Mouse (Mus musculus) neural tube, embryonic 10.5 days (tissue): Measurements from ENCODE around the gene Zfp329.
"Not testable (repeated sequence)": the region's sequence is repeated elsewhere in the genome, so short reads cannot be mapped to it uniquely, and the experiment has no call there.

Experiments
- DNase-seq: peaks from one replicate; pipeline ENCODE4 v3.0.0-alpha.2; 2017; ENCODE audit warnings: low spot score; ENCODE audit errors: extremely low spot score

Zfp329 gene

DNA sequence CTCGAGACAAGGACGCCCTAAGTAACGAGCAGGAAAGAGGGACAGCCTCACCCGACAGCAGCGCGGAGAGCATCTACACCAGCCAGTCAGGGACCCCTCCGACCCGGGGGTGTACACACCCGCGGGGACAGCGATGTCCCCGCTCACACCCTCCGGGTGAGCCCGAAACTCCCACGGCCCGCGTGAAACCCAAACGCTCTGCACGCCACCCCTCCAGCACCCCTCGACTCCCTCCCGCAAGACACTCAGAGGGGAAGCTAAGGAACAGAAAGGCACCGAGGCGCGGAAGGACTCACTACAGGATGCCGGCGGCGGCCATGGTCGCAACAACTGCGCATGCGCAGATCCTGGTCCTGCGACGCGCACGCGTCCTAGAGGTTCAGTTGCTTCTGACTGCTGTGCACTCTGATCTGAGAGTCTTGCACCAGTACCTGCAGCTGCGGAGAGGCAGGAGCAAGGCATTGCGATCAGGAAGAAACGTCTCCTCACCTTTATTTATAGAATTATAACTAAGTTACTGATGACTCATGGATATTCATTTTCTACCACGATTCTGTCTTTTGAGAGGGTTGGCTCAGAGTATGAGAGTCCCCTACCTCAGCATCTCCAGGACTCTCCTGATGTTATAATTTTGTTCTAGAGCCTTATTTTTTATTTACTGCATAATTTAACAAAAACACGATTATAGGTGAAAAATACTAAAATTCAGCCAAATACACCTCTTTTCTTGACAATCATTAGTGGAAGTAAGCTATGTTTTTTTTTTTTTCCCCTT is at the start of gene Zfp329:
Zfp329 (minus strand) TSS at position 338 of the 775 bp plus-strand sequence.
- DNase-seq = peak; percentile 92

DNA sequence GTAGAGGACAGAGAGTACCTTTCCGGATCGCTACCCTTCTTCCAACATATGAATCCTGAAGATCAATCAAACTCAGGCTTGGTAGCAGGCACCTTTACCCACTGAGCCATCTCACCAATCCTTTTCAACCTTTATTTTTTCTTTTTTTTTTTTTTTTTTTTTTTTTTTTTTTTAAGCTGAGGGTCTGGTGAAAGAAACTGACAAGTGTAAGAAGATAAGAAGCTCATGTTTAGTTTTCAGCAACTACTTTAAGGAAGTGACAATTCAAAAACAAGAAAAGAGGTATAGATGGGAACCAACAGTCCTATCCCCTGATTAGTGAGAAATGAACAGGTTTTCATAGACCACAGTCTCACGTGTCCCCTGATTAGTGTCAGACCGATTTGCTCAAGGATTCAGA is 17.1 kb upstream of the Zfp329 start:
- no peak for DNase-seq

DNA sequence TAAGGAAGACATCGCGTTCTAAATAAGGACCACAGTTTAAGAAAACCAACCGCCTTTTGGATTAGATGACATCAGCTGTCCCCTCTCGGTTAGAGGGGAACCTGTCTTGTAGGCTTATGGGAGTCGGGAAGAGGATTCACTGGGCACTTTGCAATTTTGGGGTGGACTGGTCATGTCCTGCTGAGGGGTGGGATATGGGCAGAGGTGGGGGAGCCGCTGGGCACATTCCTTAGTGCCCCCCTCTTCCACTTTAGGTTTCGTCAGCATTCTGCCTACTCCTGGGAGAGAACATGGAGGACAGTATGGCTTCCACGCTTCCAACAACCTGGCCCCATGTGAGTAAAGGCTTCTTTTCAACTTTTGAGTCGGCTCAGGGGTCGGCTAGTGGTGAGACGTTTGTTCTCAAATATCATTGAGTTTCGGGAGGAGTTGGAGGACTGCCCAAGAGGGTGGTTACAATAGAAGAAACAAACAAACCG is 16.6 kb upstream of the Zfp329 start:
- no peak for DNase-seq

DNA sequence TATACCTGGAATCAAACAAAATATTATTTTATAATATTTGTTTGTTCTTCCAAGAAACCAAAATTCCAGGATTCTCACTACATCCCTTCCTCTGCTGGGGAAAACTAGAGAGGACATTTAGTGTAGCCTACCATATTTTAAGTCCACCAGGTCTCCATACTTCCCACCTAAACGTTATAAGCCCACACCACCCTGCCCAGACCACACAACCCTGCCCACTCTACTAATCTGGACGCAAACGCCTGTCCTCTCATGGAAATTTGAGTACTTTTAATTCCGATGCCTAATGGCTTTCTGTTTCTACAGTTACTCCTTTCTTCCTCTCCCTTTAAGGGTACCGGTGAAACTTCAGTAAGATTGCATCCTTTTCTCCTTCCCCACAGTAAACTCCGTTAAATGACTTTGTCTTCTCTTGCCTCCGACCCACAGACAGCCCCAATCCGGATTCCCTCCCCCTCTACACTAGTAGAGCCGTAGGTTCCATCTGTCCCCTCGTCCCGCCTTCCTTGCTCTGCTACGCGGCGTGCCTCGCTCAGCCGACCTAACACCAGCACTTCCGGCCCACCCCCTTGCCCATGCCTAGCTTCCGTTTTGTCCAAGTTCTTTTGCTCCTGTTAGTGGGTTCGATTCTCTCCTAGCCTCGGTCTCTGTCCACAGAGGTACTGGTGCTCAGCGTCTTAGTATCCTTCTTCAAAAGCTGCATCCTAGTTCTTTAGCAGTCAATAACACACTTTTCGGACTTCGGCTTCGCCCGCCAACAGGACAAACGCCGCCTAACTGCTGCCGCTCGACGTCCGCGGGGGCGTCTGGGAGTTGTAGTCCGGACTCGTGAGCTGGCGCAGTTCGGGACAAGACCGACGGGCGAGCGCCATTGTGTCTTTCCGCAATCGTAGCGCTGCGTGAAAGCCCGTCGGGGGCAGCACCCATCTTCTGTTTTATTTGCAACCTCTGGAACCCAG is 15.8 kb upstream of the Zfp329 start, which contains the start of gene Zfp110:
Zfp110 (plus strand) TSS at position 600 of the 959 bp plus-strand sequence.
- peak; percentile 89 for DNase-seq

DNA sequence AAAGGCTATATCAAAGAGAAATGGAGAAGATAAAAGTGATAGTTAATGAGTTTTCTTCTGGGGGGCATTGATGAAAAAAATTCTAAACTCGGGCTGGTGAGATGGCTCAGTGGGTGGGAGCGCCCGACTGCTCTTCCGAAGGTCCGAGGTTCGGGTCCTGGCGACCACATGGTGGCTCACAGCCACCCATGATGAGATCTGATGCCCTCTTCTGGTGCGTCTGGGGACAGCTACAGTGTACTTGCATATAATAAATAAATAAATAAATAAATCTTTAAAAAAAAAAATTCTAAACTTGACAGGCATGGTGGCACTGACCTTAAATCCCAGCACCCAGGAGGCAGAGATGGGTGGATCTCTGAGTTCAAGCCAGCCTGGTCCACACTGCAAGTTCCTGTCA is 3.1 kb downstream of the Zfp329 start:
- DNase-seq = no peak

DNA sequence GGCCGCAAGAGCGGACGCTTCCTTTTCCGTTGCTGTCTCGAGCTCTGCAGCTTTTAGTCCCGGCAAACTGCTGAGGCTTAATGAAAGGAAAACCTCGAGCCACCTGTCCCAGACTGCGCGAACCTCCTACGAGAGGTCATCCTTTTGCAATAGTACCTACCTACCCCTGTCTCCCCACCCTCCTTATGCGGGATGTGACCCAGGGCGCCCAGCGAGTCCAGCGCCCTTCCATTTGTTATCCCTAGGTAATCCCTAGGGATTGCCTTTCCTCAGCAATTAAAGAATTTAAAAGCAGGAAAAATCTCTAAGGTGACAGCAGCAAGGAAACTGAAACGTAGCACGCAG is 15.0 kb downstream of the Zfp329 start:
- no peak for DNase-seq

DNA sequence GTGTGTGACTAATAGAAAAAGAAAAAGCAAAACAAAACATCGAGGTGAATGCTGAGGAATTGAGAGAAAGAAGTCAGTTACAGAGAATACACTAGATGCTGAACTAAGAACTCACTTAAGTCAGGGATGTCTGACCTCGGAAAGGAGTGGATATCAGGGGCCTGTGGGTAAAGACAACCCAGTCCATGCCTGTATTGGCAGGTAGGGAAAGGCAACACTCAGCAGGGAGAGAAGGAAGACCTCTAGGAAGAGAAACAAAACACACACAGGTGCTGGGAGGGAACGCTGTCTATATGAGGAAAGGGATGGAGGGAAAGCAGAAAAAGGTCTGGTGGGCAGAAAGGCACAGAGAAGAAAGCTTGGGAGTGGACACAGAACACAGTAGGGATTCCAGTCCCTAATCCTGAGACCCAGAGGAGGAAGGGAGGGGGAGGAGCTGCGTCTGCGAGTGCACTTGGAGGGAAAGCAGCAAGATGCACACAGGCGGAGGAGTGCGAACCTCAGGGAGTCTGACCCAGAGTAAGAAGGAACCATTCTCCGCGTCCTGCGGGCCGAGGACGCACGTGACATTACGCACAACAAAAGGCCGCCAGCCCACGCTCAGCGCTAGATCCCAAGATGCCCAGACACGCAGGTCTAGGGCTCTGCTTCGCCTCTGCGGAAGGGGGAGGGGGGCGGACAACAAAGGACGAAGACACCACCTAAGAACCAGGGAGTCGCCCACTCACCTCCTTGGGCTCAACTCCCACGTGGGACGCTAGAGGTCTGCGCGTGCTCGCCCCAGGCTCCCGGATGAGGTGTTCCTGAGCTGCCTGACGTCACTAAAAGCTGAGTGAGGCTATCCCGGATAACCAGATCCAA is 15.6 kb downstream of the Zfp329 start, which contains the start of gene Zscan18:
Zscan18 (minus strand) TSS at position 770 of the 861 bp plus-strand sequence.
- DNase-seq = peak; percentile 82

DNA sequence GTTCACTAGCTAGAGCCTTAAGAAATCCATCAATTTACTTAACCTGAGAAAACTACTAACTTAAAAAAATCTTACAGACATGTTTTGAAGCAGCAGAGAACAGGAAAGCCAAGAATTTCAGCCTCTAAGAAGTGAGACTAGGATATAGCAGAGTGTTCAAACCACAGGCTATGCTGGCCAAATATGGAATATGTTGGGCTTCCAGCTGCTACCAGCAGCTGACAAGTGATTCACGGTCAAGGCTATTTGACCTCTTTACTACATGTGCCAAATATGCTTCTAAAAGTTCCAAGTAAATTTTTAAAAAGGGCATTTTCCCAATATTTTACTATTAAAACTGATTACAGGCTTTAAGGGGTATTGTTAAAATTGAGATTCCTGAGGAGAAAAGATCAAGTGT is 19.1 kb downstream of the Zfp329 start:
- DNase-seq = no peak

DNA sequence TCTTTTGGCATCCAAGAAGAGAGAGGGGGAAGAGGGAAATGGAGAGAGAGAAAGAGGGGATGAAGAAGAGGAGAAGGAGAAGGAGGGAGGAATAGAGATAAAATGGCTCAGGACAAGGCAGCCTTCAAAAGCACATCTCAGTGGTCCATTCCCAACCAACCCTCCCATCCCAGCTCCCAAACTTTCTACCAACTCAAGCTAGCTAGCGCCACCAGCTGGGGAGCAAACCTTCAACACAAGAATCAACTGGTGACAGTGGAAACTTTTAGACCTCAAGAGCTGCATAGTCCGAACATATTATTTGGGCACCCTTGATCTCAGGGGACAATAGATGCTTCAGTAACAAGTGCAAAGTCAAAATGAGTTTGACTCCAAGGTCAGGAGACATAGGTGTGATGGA is 20.7 kb downstream of the Zfp329 start:
- DNase-seq = no peak

DNA sequence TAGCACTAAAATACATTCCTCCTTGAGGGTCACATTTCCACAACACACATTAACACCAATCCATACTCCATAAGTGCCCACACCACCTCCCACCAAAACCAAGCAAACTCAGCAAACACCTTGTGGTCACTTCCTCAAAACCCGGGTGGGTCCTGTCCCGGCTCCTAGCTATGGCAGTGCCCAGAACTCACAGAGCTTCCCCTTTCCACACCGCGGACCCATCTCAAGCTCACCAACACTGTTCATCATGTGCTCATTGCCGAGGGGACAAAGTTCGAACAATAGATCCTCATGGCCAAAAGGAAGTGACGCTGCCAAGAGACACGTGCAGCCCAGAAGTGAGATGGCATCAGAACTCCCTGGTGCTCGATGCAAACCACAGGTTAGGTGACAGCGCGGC is 26.0 kb downstream of the Zfp329 start:
- not testable (repeated sequence) for DNase-seq

DNA sequence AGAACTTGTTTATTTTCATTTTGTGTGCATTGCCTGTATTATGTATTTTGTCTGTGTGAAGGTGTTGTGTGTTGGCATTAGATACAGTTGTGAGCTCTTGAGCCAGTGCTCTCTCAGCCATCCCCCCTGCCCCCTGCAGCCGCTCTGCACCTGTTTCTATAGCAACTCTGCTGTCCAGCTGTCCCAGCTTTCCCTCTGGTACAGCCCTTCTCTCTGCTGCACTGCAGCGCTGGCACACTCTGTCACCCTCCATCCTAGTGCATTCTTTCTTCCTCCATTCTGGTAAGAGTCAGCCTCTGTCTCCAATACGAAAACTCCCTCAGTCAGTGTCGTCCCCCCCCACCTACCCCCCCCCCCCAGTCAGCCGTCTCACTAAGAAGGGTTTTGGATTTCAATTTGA is 30.6 kb downstream of the Zfp329 start:
- DNase-seq = no peak

DNA sequence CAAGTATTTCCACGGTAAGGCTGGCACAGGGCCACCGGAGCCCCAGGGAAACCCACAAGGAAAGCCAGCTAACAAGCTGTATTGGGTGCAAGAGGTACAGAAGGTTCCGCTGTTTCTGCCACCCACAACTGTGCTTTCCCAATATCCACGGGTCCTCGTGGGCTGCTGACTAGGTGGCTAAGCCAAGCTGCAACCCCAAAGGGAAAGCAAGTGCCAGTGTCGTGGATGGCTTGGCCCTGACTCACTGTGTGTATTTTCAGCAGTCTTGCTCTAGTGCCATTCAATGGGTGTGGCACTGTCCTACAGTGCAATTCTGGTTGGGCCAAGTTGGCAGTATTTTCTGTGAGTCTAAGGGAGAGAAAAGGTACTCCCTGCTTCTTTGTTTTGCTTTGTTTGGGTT is 31.3 kb downstream of the Zfp329 start:
- DNase-seq = no peak

DNA sequence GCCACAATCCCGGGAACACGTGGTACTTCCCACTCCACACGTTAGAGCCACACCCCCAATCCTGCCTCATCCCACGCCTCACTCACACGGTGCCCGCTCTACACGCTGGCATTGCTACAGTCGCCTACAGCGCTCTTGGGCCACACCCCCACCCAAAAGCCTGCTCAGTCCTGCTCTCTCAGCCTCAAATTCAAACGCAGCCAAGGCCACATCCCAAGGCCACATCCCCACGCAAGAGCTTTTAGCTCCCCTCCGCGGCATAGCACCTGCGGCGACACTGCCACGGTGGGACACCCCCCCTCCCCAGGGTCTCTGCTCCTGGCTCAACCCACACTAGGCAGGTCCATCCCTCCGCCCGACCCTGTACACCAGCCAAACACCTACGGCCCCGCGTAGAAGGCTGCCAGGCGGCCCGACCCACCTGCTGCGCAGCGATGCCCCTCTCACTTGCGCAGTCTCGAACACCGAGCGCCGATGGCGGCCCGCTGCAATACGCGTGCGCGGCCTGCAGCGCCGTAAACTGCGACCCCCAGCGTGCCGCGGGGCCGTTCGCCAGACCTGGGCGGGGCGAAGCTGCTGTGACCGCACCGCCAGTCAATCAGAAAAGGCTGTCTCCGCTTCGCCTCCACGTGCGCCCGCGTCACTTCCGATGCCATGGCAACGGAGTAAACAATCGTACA is 38.4 kb downstream of the Zfp329 start:
- peak; percentile 84 for DNase-seq

DNA sequence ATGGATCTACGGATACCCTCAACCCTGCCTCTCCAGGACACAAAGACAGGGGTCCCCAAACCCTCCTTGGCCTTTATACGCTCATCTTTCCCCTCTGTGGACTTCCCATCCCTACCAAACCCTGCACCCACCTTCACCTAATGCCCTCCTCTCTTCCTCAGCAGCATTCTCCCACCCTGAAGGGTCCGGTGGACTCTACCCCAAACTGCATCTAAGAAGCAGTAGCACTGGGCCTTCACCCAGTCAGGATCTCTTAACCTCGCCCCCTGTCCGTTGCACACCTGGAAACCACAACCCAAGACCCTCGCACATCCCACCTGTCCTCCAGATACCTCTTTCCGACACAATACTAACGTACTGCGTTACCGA is 38.9 kb downstream of the Zfp329 start:
- DNase-seq = no peak

DNA sequence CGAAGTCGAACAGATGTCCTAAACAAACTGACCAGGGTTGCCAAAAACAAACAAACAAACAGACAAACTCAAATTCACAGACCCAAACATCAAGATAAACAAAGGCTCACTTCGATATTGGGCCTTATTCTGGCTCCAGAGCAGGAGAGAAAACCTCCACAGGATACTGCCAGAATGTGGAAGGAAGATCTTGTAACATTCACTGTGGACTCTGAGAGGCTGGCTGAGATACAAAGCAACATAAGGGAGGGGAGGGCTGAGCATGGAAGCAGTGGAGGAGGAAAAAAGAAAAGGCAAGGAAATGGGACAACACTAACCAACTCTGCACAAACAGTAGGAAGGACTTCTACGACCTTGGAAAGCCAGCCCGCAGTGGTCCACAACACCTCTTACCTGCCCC is 39.5 kb downstream of the Zfp329 start:
- DNase-seq = no peak

DNA sequence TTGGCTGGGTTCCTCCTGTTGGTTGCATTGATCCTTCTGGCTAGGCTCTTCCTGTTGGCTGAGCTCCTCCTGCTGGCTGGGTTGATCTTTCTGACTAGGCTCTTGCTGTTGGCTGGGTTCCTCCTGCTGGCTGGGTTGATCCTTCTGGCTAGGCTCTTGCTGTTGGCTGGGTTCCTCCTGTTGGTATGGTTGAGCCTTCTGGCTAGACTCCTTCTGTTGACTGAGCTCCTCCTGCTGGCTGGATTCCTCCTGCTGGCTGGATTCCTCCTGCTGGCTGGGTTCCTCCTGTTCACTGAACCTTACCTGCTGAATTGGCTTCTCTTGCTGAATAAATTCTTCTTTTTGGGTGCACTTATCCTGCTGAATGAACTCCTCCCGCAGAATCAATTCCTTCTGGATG is 44.1 kb downstream of the Zfp329 start:
- no peak for DNase-seq

DNA sequence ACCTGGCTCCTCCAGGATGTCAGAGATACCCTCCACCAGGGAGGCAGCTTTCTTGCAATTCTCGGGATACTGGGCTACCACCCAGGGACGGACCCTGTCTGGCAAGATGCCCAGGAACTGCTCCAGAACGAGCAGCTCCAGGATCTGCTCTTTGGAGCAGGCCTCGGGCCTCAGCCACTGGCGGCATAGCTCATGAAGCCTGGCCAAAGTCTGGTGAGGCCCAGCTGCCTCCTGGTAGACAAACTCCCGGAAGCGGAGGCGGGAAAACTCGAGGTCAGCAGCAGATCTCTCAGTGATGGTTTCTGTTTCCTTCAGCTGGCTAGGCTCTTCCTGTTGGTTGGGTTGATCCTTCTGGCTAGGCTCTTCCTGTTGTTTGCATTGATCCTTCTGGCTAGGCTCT is 44.5 kb downstream of the Zfp329 start:
- DNase-seq = no peak
